ENCODE assay signal across 22 mouse cellular contexts in the genomic region with DNA sequence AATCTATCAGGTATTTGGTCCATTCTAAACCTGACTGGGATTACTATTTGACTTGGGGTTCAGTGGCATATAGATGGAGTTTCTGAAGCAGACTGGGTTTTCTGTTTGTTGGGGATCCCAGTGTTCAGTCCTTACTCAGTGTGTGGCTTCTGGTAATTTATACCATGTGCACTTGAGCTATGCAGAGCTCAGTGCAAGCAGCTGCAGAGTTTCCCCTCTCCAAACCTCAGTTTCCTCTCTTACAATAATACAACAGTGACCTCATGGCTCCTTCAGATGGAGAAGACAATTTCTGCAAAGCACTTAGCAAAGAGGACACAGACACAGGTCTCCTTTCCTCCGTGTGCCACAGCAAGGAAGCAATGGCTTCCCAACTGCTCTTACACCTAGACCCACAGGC. TPM values are rescaled to one million over a fixed set of nuclear protein-coding genes. Genes with fewer than 3 reads are reported as not detected.
DNase-seq lines count a peak whose midpoint lies in the region; ATAC-seq and TF ChIP-seq lines count a peak whose summit lies in the region.
"Had no signal": no experiment of that assay in that cellular context is flagged by ENCODE, and none has a peak within 500 bp of the region (broad histone marks: within the 10 kb centered on the region; RNA-seq: fewer than 3 reads in every experiment).

No protein-coding gene starts in this region.

- no peak overlapping the region for H3K9ac ChIP-seq in liver, embryonic 16.5 days (ENCODE audit: low read depth, low read length)
- no peak overlapping the region for H3K9ac ChIP-seq in liver, embryonic 12.5 days
- H3K9ac ChIP-seq in CH12.LX (ENCODE audit: insufficient read depth, low read depth): no peak overlapping the region
- H3K9ac ChIP-seq: forebrain, embryonic 13.5 days; limb, embryonic 13.5 days; lung, embryonic 14.5 days had no signal

- H3K79me2 ChIP-seq in CH12.LX (replicated peaks; ENCODE audit: control insufficient read depth, extremely low read depth, insufficient read depth, poor library complexity, severe bottlenecking): peaks cover 18% of the 10 kb centered on the region
- peaks cover 62% of the 10 kb centered on the region for H3K79me2 ChIP-seq in macrophage (ENCODE audit: inconsistent target)

- ATAC-seq in liver, embryonic 16.5 days (ENCODE audit: low read depth): no peak
- ATAC-seq in liver, embryonic 12.5 days: no peak
- no peak for ATAC-seq in inflammation-experienced regulatory T-cells, adult 6 months
- ATAC-seq: forebrain, embryonic 13.5 days; hindbrain, postnatal 0 days; midbrain, embryonic 16.5 days; Patski had no signal

- WGBS in liver, embryonic 16.5 days (ENCODE audit: insufficient replicate concordance): 36% methylated on average over 1 of the region's 1 CpGs
- 47% methylated on average over 1 of the region's 1 CpGs for WGBS in liver, embryonic 12.5 days (ENCODE audit: insufficient replicate concordance)
- 6% methylated on average over 1 of the region's 1 CpGs for WGBS in macrophage (ENCODE audit: missing documents)
- WGBS in lung, adult 2 months: 51% methylated on average over 1 of the region's 1 CpGs

- H3K4me2 ChIP-seq in liver, embryonic 16.5 days (ENCODE audit: low read depth, low read length): no peak overlapping the region
- no peak overlapping the region for H3K4me2 ChIP-seq in liver, embryonic 12.5 days
- H3K4me2 ChIP-seq in CH12.LX (ENCODE audit: insufficient read depth, low read depth, poor library complexity, severe bottlenecking): no peak overlapping the region
- H3K4me2 ChIP-seq: forebrain, embryonic 13.5 days; limb, embryonic 13.5 days; lung, embryonic 14.5 days had no signal

- peaks cover 17% of the 10 kb centered on the region for H3K4me1 ChIP-seq in liver, embryonic 16.5 days (ENCODE audit: control insufficient read depth, low read depth, low read length)
- peaks cover 48% of the 10 kb centered on the region for H3K4me1 ChIP-seq in liver, embryonic 12.5 days
- peaks cover 3 to 45% of the 10 kb centered on the region in 2 experiments; a peak in 2 of 4 replicates for H3K4me1 ChIP-seq in CH12.LX (ENCODE audit: control insufficient read depth in 1 of 2, insufficient read depth in 2 of 2)
- peaks cover 4% of the 10 kb centered on the region; the same call in 1 of the 2 replicates for H3K4me1 ChIP-seq in lung, adult 2 months (ENCODE audit: control insufficient read depth, insufficient read depth, low read length)

- no peaks in the 10 kb centered on the region; the same call in 1 of the 2 replicates for H3K36me3 ChIP-seq in liver, embryonic 16.5 days (ENCODE audit: control insufficient read depth, insufficient read depth)
- peaks cover 3% of the 10 kb centered on the region; the same call in 1 of the 2 replicates for H3K36me3 ChIP-seq in liver, embryonic 12.5 days
- H3K36me3 ChIP-seq in CH12.LX (replicated peaks in 1 of 2; ENCODE audit: control insufficient read depth in 1 of 2, insufficient read depth in 1 of 2, low read length in 1 of 2) (peaks cover 5 to 21% of the 10 kb centered on the region in 2 experiments), macrophage (ENCODE audit: inconsistent target) (peaks cover 8% of the 10 kb centered on the region)

- H3K4me3 ChIP-seq in liver, embryonic 16.5 days (ENCODE audit: low read depth, low read length): no peak overlapping the region
- H3K4me3 ChIP-seq in liver, embryonic 12.5 days: no peak overlapping the region
- H3K4me3 ChIP-seq in CH12.LX (replicated peaks in 1 of 3; ENCODE audit: low read depth in 2 of 3, low read length in 2 of 3, poor library complexity in 1 of 3) (no peak overlapping the region), macrophage (ENCODE audit: inconsistent target) (no peak overlapping the region)
- H3K4me3 ChIP-seq in lung, adult 2 months (replicated peaks; ENCODE audit: extremely low read depth, low read depth, low read length): no peak overlapping the region
- H3K4me3 ChIP-seq: forebrain, embryonic 13.5 days; heart, adult 2 months; hindbrain, embryonic 10.5 days; limb, embryonic 13.5 days had no signal

- in situ Hi-C loops in CH12.LX (cut with MboI; ENCODE audit: low pct_ligation_motif_present, low pct_unique_long_range_greater_than_20kb, low sequenced_read_pairs): loop anchor here (10.0 kb wide), 1 partner anchor 120 kb away; no protein-coding TSS in a partner anchor

- peak; percentile 43; the same call in 1 of the 2 replicates for TF ChIP-seq EP300 in CH12.LX (IDR thresholded peaks at IDR 0.05; ENCODE audit: low read length)

- dilution Hi-C loops in CH12.LX (cut with MboI; ENCODE audit: extremely low pct_ligation_motif_present, extremely low pct_unique_long_range_greater_than_20kb, low sequenced_read_pairs): no loop called here

- no peak; the same call in 1 of the 2 replicates for TF ChIP-seq RAD21 in CH12.LX (IDR thresholded peaks at IDR 0.05; ENCODE audit: low read depth, low read length)

- DNase-seq in 416B (ENCODE audit: low read depth) (peak; percentile 90), CH12.LX (ENCODE audit: extremely low read depth) (peak; percentile 52)
- DNase-seq in lung, adult 2 months: no peak
- DNase-seq: adrenal gland, postnatal 25 days; B cell, adult 2 months; cerebellum, adult 2 months; gastrocnemius, postnatal 10 days; heart, adult 2 months; kidney, adult 18-20 months; lung, embryonic 14.5 days; right cerebral cortex, postnatal 4 days had no signal

- no peaks in the 10 kb centered on the region; the same call in 1 of the 2 replicates for H3K27me3 ChIP-seq in liver, embryonic 16.5 days (ENCODE audit: control insufficient read depth, insufficient read depth, low read depth, low read length)
- H3K27me3 ChIP-seq in liver, embryonic 12.5 days (replicated peaks): 0 out of 2 replicates have a peak, but pooled peaks cover 4% of the 10 kb centered on the region
- no peaks in the 10 kb centered on the region for H3K27me3 ChIP-seq in CH12.LX (replicated peaks)
- H3K27me3 ChIP-seq: limb, embryonic 13.5 days; Patski had no signal

- TF ChIP-seq CTCF in CH12.LX (conservative IDR thresholded peaks at IDR 0.05 in 1 of 2, IDR thresholded peaks at IDR 0.05 in 1 of 2; ENCODE audit: low read depth in 2 of 2, low read length in 2 of 2): no peak
- no peak for TF ChIP-seq CTCF in lung, adult 2 months (IDR thresholded peaks at IDR 0.05; ENCODE audit: insufficient read depth, low read length)

- 0 out of 2 replicates have a peak overlapping the region, but pooled peaks have one; percentile 15 for H3K27ac ChIP-seq in liver, embryonic 16.5 days (ENCODE audit: low read length)
- H3K27ac ChIP-seq in liver, embryonic 12.5 days: no peak overlapping the region
- H3K27ac ChIP-seq in CH12.LX (ENCODE audit: insufficient read depth, low read depth) (peak overlapping the region; percentile 11; the same call in 1 of the 2 replicates), macrophage (peak overlapping the region; percentile 98)
- H3K27ac ChIP-seq: forebrain, embryonic 13.5 days; heart, adult 2 months; hindbrain, embryonic 10.5 days; hindbrain, postnatal 0 days; kidney, postnatal 0 days; limb, embryonic 13.5 days had no signal

- H3K9me3 ChIP-seq in liver, embryonic 16.5 days (replicated peaks; ENCODE audit: control insufficient read depth, low read length): no peaks in the 10 kb centered on the region
- H3K9me3 ChIP-seq in liver, embryonic 12.5 days (replicated peaks): no peaks in the 10 kb centered on the region
- H3K9me3 ChIP-seq in CH12.LX (replicated peaks; ENCODE audit: low read length): no peaks in the 10 kb centered on the region
- H3K9me3 ChIP-seq: forebrain, embryonic 13.5 days; hindbrain, embryonic 10.5 days; limb, embryonic 13.5 days had no signal

- no peak for TF ChIP-seq POLR2A in CH12.LX (IDR thresholded peaks at IDR 0.05; ENCODE audit: low read depth, low read length)
- TF ChIP-seq POLR2A in lung, adult 2 months (IDR thresholded peaks at IDR 0.05; ENCODE audit: borderline replicate concordance, extremely low read depth, low read depth, low read length): no peak

TF ChIP-seq in CH12.LX, 34 proteins besides CTCF, POLR2A, EP300 and RAD21 (continues in another document):
- TF ChIP-seq ETS1 (conservative IDR thresholded peaks at IDR 0.05; ENCODE audit: low read depth, low read length) (peak; percentile 50; the same call in 1 of the 2 replicates), ZMIZ1 (IDR thresholded peaks at IDR 0.05; ENCODE audit: low read depth, low read length) (no peak), ZKSCAN1 (IDR thresholded peaks at IDR 0.05; ENCODE audit: borderline replicate concordance, low read depth, low read length) (no peak), KAT2A (IDR thresholded peaks at IDR 0.05; ENCODE audit: insufficient replicate concordance, low read length) (no peak), MEF2A (IDR thresholded peaks at IDR 0.05; ENCODE audit: borderline replicate concordance, low read depth, low read length) (no peak), NRF1 (IDR thresholded peaks at IDR 0.05; ENCODE audit: low read depth, low read length) (no peak), BHLHE40 (IDR thresholded peaks at IDR 0.05; ENCODE audit: low read depth, low read length) (no peak)

RNA-seq across cellular contexts. Expression of a gene that starts 3.1 kb away (rescaled TPM):
- 5.2 and 5.9 TPM in 2 replicates for polyA plus RNA-seq in liver, embryonic 16.5 days (2015; fragmentation: Nextera tagmentation; extraction: Ambion mirVana)
- 11.1 and 11.4 TPM in 2 replicates for polyA plus RNA-seq in liver, embryonic 12.5 days (2016; fragmentation: Nextera tagmentation; extraction: Ambion mirVana)
- total RNA-seq in CH12.LX (2012; rRNA removed): 39.2 and 50.5 TPM in 2 replicates
- total RNA-seq in CH12.LX (2014; rRNA removed): 20.7 and 29.6 TPM in 2 replicates
- 133 and 147 TPM in 2 replicates for polyA plus RNA-seq in CH12.LX (2012; ENCODE audit: insufficient read length, low read depth)
- 100 to 1,000 TPM; 230 to 652 (median 349) TPM for total RNA-seq in macrophage (2018; cell fraction: chromatin; rRNA removed)
- total RNA-seq in macrophage (2018; cell fraction: cytosol; rRNA removed): 10 to 100 TPM; 45.7 to 98.1 (median 65.6) TPM
- total RNA-seq in macrophage (2018; cell fraction: nucleus; rRNA removed): 100 to 1,000 TPM; 117 to 400 (median 216) TPM
- 77.2 to 118 TPM (median 110 TPM) in 3 replicates for polyA plus RNA-seq in macrophage (2018)
- polyA plus RNA-seq in inflammation-experienced regulatory T-cells, adult 6 months (2017; shearing (Covaris generic)): 100 to 1,000 TPM in 2 of 3 experiments, 10 to 100 TPM in 1; 86.1 to 123 (median 103) TPM
- polyA plus RNA-seq in lung, adult 2 months (2012; rRNA removed): 39.9 and 47.4 TPM in 2 replicates

RNA-seq across cellular contexts. Expression of a gene that starts 7.2 kb away (rescaled TPM):
- 11.5 and 11.9 TPM in 2 replicates for polyA plus RNA-seq in liver, embryonic 16.5 days (2015; fragmentation: Nextera tagmentation; extraction: Ambion mirVana)
- polyA plus RNA-seq in liver, embryonic 12.5 days (2016; fragmentation: Nextera tagmentation; extraction: Ambion mirVana): 18.8 and 19.3 TPM in 2 replicates
- 22.7 and 24.6 TPM in 2 replicates for total RNA-seq in CH12.LX (2012; rRNA removed)
- total RNA-seq in CH12.LX (2014; rRNA removed): 24.9 and 27.8 TPM in 2 replicates
- 19.6 and 25.7 TPM in 2 replicates for polyA plus RNA-seq in CH12.LX (2012; ENCODE audit: insufficient read length, low read depth)
- 100 to 1,000 TPM; 139 to 319 (median 251) TPM for total RNA-seq in macrophage (2018; cell fraction: chromatin; rRNA removed)
- total RNA-seq in macrophage (2018; cell fraction: cytosol; rRNA removed): 10 to 100 TPM; 30.7 to 54.7 (median 44.4) TPM
- total RNA-seq in macrophage (2018; cell fraction: nucleus; rRNA removed): 100 to 1,000 TPM in 15 of 26 experiments, 10 to 100 TPM in 11; 80.4 to 185 (median 108) TPM
- 44.0 to 60.9 TPM (median 45.0 TPM) in 3 replicates for polyA plus RNA-seq in macrophage (2018)
- polyA plus RNA-seq in inflammation-experienced regulatory T-cells, adult 6 months (2017; shearing (Covaris generic)): 10 to 100 TPM; 49.2 to 57.0 (median 50.5) TPM
- polyA plus RNA-seq in lung, adult 2 months (2012; rRNA removed): 20.8 and 24.4 TPM in 2 replicates
